Mouse (Mus musculus): ENCODE measurements around the gene Mlxipl. TPM values are rescaled to one million over a fixed set of nuclear protein-coding genes. Genes with fewer than 3 reads are reported as not detected.

The Mlxipl gene
- polyA plus RNA-seq, 3 experiments from 2014 or later: not detected

- ATAC-seq: no peak
Measured at GRCm38 (mm10) chr5:135079578-135079977, 10.1 kb upstream of the Mlxipl start.

GRCm38 (mm10) chr5:135080539-135080938, 9.2 kb upstream of the Mlxipl start:
- ATAC-seq: no peak

GRCm38 (mm10) chr5:135086871-135087270, 2.8 kb upstream of the Mlxipl start:
- ATAC-seq: no peak

- ATAC-seq: no peak
Measured at GRCm38 (mm10) chr5:135100981-135101380, 11.3 kb downstream of the Mlxipl start.

- no peak for ATAC-seq
Measured at GRCm38 (mm10) chr5:135103999-135104660, 14.4 kb downstream of the Mlxipl start.

- ATAC-seq: peak; percentile 86
Measured at GRCm38 (mm10) chr5:135106758-135107256, 17.1 kb downstream of the Mlxipl start.

GRCm38 (mm10) chr5:135107521-135108501, 18.1 kb downstream of the Mlxipl start:
- ATAC-seq: peak; percentile 61

GRCm38 (mm10) chr5:135109017-135109416, 19.3 kb downstream of the Mlxipl start:
- ATAC-seq: no peak

GRCm38 (mm10) chr5:135109426-135109825, 19.7 kb downstream of the Mlxipl start:
- no peak for ATAC-seq

- ATAC-seq: no peak
Measured at GRCm38 (mm10) chr5:135109976-135110375, 20.3 kb downstream of the Mlxipl start.

- ATAC-seq: no peak
Measured at GRCm38 (mm10) chr5:135113782-135114181, 24.1 kb downstream of the Mlxipl start.

GRCm38 (mm10) chr5:135115241-135115640, 25.6 kb downstream of the Mlxipl start:
- ATAC-seq: peak; percentile 97

GRCm38 (mm10) chr5:135118589-135119081, 28.9 kb downstream of the Mlxipl start:
- ATAC-seq: no peak

GRCm38 (mm10) chr5:135120753-135121152, 31.1 kb downstream of the Mlxipl start:
- no peak for ATAC-seq

- no peak for ATAC-seq
Measured at GRCm38 (mm10) chr5:135126121-135126520, 36.4 kb downstream of the Mlxipl start.

GRCm38 (mm10) chr5:135127669-135128068, 38.0 kb downstream of the Mlxipl start:
- no peak for ATAC-seq

- no peak for ATAC-seq
Measured at GRCm38 (mm10) chr5:135129747-135130146, 40.1 kb downstream of the Mlxipl start.

- peak; percentile 89 for ATAC-seq
Measured at GRCm38 (mm10) chr5:135133736-135134405, 44.2 kb downstream of the Mlxipl start.

GRCm38 (mm10) chr5:135134534-135134933, 44.8 kb downstream of the Mlxipl start:
- peak; percentile 22 for ATAC-seq

GRCm38 (mm10) chr5:135139881-135140280, 50.2 kb downstream of the Mlxipl start:
- ATAC-seq: no peak

GRCm38 (mm10) chr5:135144469-135144868, 54.8 kb downstream of the Mlxipl start:
- no peak for ATAC-seq

- no peak for ATAC-seq
Measured at GRCm38 (mm10) chr5:135145532-135145931, 55.8 kb downstream of the Mlxipl start.

GRCm38 (mm10) chr5:135145955-135146354, 56.3 kb downstream of the Mlxipl start:
- no peak for ATAC-seq
